Mouse (Mus musculus): ENCODE measurements around the gene Rex1bd. TPM values are rescaled to one million over a fixed set of nuclear protein-coding genes. Genes with fewer than 3 reads are reported as not detected.

The Rex1bd gene
- 173 and 192 TPM in 2 replicates for polyA plus RNA-seq (2015; fragmentation: Nextera tagmentation; extraction: Ambion mirVana)

GRCm38 (mm10) chr8:70506328-70507026, at the start of gene Rex1bd:
Rex1bd (minus strand) TSS chr8:70506752.
- Histone ChIP-seq H3K4me2 (ENCODE audit: low read length) (peak within 1 kb of the TSS; percentile 65), H3K4me3 (ENCODE audit: low read length) (peak within 1 kb of the TSS; percentile 77), H3K9ac (ENCODE audit: low read depth, low read length) (peak within 1 kb of the TSS; percentile 98), H3K9me3 (ENCODE audit: control insufficient read depth, low read length) (no peaks in the 10 kb centered on the region), H3K27me3 (replicated peaks; ENCODE audit: control insufficient read depth, insufficient read depth, low read length) (peaks cover 17% of the 10 kb centered on the region), H3K4me1 (ENCODE audit: control insufficient read depth, insufficient read depth, low read depth, low read length) (peaks cover 48% of the 10 kb centered on the region), H3K36me3 (ENCODE audit: control insufficient read depth, insufficient read depth, low read length) (peaks cover 9% of the 10 kb centered on the region), H3K27ac (ENCODE audit: low read depth, low read length) (peak within 1 kb of the TSS; percentile 98)
- 3% methylated on average over 40 of the region's 40 CpGs for WGBS
- peak; percentile 88 for ATAC-seq

- 98% methylated on average over 4 of the region's 4 CpGs for WGBS
- Histone ChIP-seq H3K4me2 (ENCODE audit: low read length) (no peak overlapping the region), H3K36me3 (ENCODE audit: control insufficient read depth, insufficient read depth, low read length) (no peaks in the 10 kb centered on the region), H3K27ac (ENCODE audit: low read depth, low read length) (no peak overlapping the region), H3K4me3 (ENCODE audit: low read length) (no peak overlapping the region), H3K9ac (ENCODE audit: low read depth, low read length) (no peak overlapping the region), H3K9me3 (ENCODE audit: control insufficient read depth, low read length) (no peaks in the 10 kb centered on the region), H3K4me1 (ENCODE audit: control insufficient read depth, insufficient read depth, low read depth, low read length) (peaks cover 18% of the 10 kb centered on the region), H3K27me3 (replicated peaks; ENCODE audit: control insufficient read depth, insufficient read depth, low read length) (no peaks in the 10 kb centered on the region)
- ATAC-seq: no peak
Measured at GRCm38 (mm10) chr8:70555079-70555747, 48.7 kb upstream of the Rex1bd start.

DNA sequence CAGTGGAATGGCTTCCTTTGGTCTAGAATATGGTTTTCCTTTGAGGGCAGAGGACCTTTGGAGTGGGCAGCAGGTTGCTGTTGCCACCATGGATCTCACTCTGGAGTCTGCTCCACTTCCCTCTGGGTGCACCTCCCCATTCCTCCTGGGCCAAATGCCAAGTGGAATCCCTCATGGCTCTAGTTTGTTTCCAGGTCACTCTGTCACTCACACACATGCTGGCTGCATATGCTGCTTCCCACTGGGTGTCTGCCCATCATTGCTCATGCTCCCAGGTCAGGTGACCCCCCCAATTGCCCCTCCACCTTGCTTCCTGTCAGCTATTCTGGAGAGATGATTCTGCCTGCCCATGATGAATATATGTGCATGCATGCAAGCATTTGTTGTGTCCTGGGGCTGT, 47.2 kb upstream of the Rex1bd start:
- no peaks in the 10 kb centered on the region for H3K36me3 ChIP-seq (ENCODE audit: control insufficient read depth, insufficient read depth, low read length)
- H3K27ac ChIP-seq (ENCODE audit: low read depth, low read length): peak overlapping the region; percentile 26; the same call in 1 of the 2 replicates
- H3K4me1 ChIP-seq (ENCODE audit: control insufficient read depth, insufficient read depth, low read depth, low read length): peaks cover 13% of the 10 kb centered on the region
- no peak overlapping the region for H3K9ac ChIP-seq (ENCODE audit: low read depth, low read length)
- H3K27me3 ChIP-seq (replicated peaks; ENCODE audit: control insufficient read depth, insufficient read depth, low read length): no peaks in the 10 kb centered on the region
- peak; percentile 44 for ATAC-seq
- H3K4me3 ChIP-seq (ENCODE audit: low read length): no peak overlapping the region
- no peaks in the 10 kb centered on the region for H3K9me3 ChIP-seq (ENCODE audit: control insufficient read depth, low read length)
- no peak overlapping the region for H3K4me2 ChIP-seq (ENCODE audit: low read length)

- WGBS: 41% methylated on average over 1 of the region's 1 CpGs
- Histone ChIP-seq H3K27me3 (replicated peaks; ENCODE audit: control insufficient read depth, insufficient read depth, low read length) (no peaks in the 10 kb centered on the region), H3K9me3 (ENCODE audit: control insufficient read depth, low read length) (no peaks in the 10 kb centered on the region), H3K4me3 (ENCODE audit: low read length) (no peak overlapping the region), H3K9ac (ENCODE audit: low read depth, low read length) (no peak overlapping the region), H3K4me2 (ENCODE audit: low read length) (no peak overlapping the region), H3K36me3 (ENCODE audit: control insufficient read depth, insufficient read depth, low read length) (no peaks in the 10 kb centered on the region), H3K27ac (ENCODE audit: low read depth, low read length) (no peak overlapping the region), H3K4me1 (ENCODE audit: control insufficient read depth, insufficient read depth, low read depth, low read length) (peaks cover 13% of the 10 kb centered on the region)
- ATAC-seq: no peak
Measured at GRCm38 (mm10) chr8:70552836-70553235, 46.3 kb upstream of the Rex1bd start.

DNA sequence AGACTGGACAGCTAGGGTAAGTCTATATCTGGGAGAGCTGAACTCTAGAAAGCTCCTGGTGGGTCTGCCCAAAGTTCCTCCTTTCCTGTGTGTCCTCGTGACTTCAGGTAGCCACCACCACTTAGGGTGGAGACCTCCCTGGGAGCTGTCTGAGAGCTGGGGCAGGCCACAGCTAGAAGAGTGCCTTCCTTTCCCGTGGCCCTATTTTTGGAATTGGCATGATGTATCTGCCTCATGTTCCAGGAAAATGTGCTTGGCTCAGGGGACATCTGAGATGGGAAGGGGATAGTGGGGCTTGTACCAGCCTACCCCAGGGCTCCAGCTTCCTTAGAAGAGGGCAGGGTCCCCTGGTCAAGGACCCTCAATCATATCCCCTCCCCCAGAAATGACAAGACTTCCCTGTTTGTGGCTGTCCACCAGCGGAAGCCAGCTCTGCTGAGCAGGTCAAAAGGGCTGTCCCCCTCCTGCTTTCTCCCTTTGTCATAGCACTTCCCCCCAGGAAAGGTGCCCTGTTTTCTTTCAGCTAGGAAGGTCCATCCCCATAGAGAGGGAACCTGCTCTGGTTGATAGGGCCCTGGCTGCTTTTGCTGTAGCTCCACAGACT, 45.1 kb upstream of the Rex1bd start:
- 87% methylated on average over 3 of the region's 3 CpGs for whole genome bisulfite sequencing
- Histone ChIP-seq H3K27ac (ENCODE audit: low read depth, low read length) (no peak overlapping the region), H3K27me3 (replicated peaks; ENCODE audit: control insufficient read depth, insufficient read depth, low read length) (no peaks in the 10 kb centered on the region), H3K9me3 (ENCODE audit: control insufficient read depth, low read length) (no peaks in the 10 kb centered on the region), H3K36me3 (ENCODE audit: control insufficient read depth, insufficient read depth, low read length) (no peaks in the 10 kb centered on the region), H3K4me2 (ENCODE audit: low read length) (no peak overlapping the region), H3K4me3 (ENCODE audit: low read length) (no peak overlapping the region), H3K4me1 (ENCODE audit: control insufficient read depth, insufficient read depth, low read depth, low read length) (peaks cover 13% of the 10 kb centered on the region), H3K9ac (ENCODE audit: low read depth, low read length) (no peak overlapping the region)
- ATAC-seq: no peak

- WGBS: 94% methylated on average over 10 of the region's 10 CpGs
- H3K4me2 ChIP-seq (ENCODE audit: low read length): no peak overlapping the region
- H3K27me3 ChIP-seq (replicated peaks; ENCODE audit: control insufficient read depth, insufficient read depth, low read length): no peaks in the 10 kb centered on the region
- H3K4me3 ChIP-seq (ENCODE audit: low read length): no peak overlapping the region
- no peak overlapping the region for H3K27ac ChIP-seq (ENCODE audit: low read depth, low read length)
- no peak overlapping the region for H3K9ac ChIP-seq (ENCODE audit: low read depth, low read length)
- H3K36me3 ChIP-seq (ENCODE audit: control insufficient read depth, insufficient read depth, low read length): no peaks in the 10 kb centered on the region
- ATAC-seq: no peak
- H3K9me3 ChIP-seq (ENCODE audit: control insufficient read depth, low read length): no peaks in the 10 kb centered on the region
- H3K4me1 ChIP-seq (ENCODE audit: control insufficient read depth, insufficient read depth, low read depth, low read length): peaks cover 13% of the 10 kb centered on the region
Measured at GRCm38 (mm10) chr8:70549412-70550184, 43.0 kb upstream of the Rex1bd start.

DNA sequence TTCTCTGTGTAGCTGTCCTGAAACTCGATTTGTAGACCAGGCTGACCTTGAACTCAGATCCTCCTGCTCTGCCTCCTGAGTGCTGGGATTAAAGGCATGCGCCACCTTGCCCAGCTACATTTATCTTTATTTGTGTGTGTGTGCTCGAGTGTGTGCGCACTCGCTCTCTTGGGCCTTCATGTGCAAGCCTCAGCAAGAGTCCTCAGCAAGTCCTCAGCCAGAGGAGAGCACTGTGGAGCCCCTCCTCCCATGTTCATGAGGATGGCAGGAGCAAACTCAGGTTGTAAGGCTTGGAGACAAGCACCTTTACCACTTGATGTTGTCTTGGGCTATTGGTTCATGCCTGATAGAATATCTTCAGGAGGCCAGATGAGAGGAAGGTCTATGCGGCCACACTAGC, 41.2 kb upstream of the Rex1bd start:
- no peaks in the 10 kb centered on the region for H3K36me3 ChIP-seq (ENCODE audit: control insufficient read depth, insufficient read depth, low read length)
- no peak overlapping the region for H3K27ac ChIP-seq (ENCODE audit: low read depth, low read length)
- no peak overlapping the region for H3K9ac ChIP-seq (ENCODE audit: low read depth, low read length)
- H3K4me2 ChIP-seq (ENCODE audit: low read length): no peak overlapping the region
- WGBS: 90% methylated on average over 6 of the region's 6 CpGs
- H3K4me1 ChIP-seq (ENCODE audit: control insufficient read depth, insufficient read depth, low read depth, low read length): peaks cover 2% of the 10 kb centered on the region
- no peaks in the 10 kb centered on the region for H3K27me3 ChIP-seq (replicated peaks; ENCODE audit: control insufficient read depth, insufficient read depth, low read length)
- no peaks in the 10 kb centered on the region for H3K9me3 ChIP-seq (ENCODE audit: control insufficient read depth, low read length)
- no peak for ATAC-seq
- no peak overlapping the region for H3K4me3 ChIP-seq (ENCODE audit: low read length)

DNA sequence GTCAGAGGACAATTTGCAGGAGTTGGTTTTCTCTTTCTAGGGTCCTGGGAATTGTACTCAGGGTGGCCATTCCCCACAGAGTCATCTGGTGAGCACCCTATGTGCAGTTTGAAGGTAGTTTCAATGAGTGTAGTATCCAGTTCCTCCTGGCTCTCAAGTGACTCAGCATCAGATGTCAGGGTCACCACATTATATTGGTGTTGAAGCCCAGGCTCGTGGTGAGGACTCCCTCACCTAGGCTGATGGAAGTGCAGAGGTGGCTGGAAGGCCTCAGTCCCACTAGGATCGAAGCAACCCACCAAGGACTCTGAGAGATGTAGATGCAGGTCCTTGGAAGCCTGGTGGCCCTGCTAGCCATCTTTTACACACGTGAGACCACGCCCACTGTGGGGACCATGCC, 39.9 kb upstream of the Rex1bd start:
- no peak overlapping the region for H3K27ac ChIP-seq (ENCODE audit: low read depth, low read length)
- H3K4me2 ChIP-seq (ENCODE audit: low read length): no peak overlapping the region
- H3K27me3 ChIP-seq (replicated peaks; ENCODE audit: control insufficient read depth, insufficient read depth, low read length): no peaks in the 10 kb centered on the region
- WGBS: 88% methylated on average over 4 of the region's 4 CpGs
- H3K4me1 ChIP-seq (ENCODE audit: control insufficient read depth, insufficient read depth, low read depth, low read length): peaks cover 5% of the 10 kb centered on the region
- no peaks in the 10 kb centered on the region for H3K9me3 ChIP-seq (ENCODE audit: control insufficient read depth, low read length)
- no peak overlapping the region for H3K9ac ChIP-seq (ENCODE audit: low read depth, low read length)
- no peak overlapping the region for H3K4me3 ChIP-seq (ENCODE audit: low read length)
- no peak for ATAC-seq
- no peaks in the 10 kb centered on the region for H3K36me3 ChIP-seq (ENCODE audit: control insufficient read depth, insufficient read depth, low read length)
